Mouse (Mus musculus) C2C12 (cell line): ENCODE data around the gene Rab36.

Experiments
- CEBPB ChIP-seq: IDR thresholded peaks from one replicate; pipeline ENCODE4 v1.6.1; 2011; ENCODE audit warnings: low read depth, mild to moderate bottlenecking, control low read depth, moderate library complexity
- CTCF ChIP-seq: IDR thresholded peaks from one replicate; pipeline ENCODE4 v1.5.1; 2011; ENCODE audit not compliant: control insufficient read depth, insufficient read depth, insufficient read length
- FOSL1 ChIP-seq: IDR thresholded peaks from one replicate; pipeline ENCODE4 v1.8.0; 2011; ENCODE audit warnings: mild to moderate bottlenecking, low read length; ENCODE audit not compliant: poor library complexity, insufficient read depth, severe bottlenecking
- MAX ChIP-seq: IDR thresholded peaks from one replicate; pipeline ENCODE4 v1.6.1; 2011; ENCODE audit warnings: mild to moderate bottlenecking, control low read depth
- USF1 ChIP-seq: IDR thresholded peaks from one replicate; pipeline ENCODE4 v1.6.1; 2011; ENCODE audit warnings: low read depth, mild to moderate bottlenecking, control low read depth, moderate library complexity

DNA sequence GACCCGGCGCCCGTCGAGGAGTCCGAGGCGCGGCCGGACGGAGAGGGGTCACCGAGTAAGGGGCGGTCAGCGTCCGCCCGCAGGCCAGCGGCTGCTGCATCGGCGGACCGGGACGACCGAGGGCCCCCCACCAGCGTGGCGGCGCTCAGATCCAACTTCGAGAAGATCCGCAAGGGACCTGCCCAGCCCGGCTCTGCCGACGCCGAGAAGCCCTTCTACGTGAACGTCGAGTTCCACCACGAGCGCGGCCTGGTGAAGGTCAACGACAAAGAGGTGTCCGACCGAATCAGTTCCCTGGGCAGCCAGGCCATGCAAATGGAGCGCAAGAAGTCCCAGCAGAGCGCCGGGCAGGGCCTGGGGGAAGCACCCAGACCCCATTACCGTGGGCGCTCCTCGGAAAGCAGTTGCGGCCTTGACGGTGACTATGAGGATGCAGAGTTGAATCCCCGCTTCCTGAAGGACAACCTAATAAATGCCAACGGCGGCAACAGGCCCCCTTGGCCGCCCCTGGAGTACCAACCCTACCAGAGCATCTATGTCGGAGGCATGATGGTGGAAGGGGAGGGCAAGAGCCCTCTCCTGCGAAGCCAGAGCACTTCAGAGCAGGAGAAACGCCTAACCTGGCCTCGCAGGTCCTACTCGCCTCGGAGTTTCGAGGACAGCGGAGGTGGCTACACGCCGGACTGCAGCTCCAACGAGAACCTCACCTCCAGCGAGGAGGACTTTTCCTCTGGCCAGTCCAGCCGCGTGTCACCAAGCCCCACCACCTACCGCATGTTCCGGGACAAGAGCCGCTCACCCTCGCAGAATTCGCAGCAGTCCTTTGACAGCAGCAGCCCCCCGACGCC lies 24.7 kb downstream of the Rab36 start:
- TF ChIP-seq CTCF (no peak), FOSL1 (no peak), USF1 (no peak), MAX (no peak), CEBPB (no peak)
